Mouse (Mus musculus) olfactory bulb, adult 2 months (tissue): ENCODE measurements around the gene Card19. TPM values are rescaled to one million over a fixed set of nuclear protein-coding genes. Genes with fewer than 3 reads are reported as not detected.

Experiments used
- H3K27ac ChIP-seq: fragments of 200-500 bp; 2 replicates; pipeline ENCODE4 v1.5.1; 2012; ENCODE audit warnings: low read depth, low read length; ENCODE audit not compliant: insufficient read depth
- H3K4me1 ChIP-seq: fragments of 200-500 bp; 2 replicates; pipeline ENCODE4 v1.6.1; 2012; ENCODE audit warnings: low read length; ENCODE audit not compliant: control insufficient read depth, insufficient read depth
- H3K4me3 ChIP-seq: fragments of 200-500 bp; 2 replicates; pipeline ENCODE4 v1.5.1; 2012; ENCODE audit warnings: mild to moderate bottlenecking, low read depth, low read length, moderate library complexity; ENCODE audit not compliant: insufficient read depth
- CTCF ChIP-seq: fragments of 200-500 bp; IDR thresholded peaks from 2 replicates; pipeline ENCODE4 v1.5.1; 2012; ENCODE audit warnings: low read depth, mild to moderate bottlenecking, low read length, moderate library complexity; ENCODE audit not compliant: insufficient read depth
- POLR2A ChIP-seq: fragments of 200-500 bp; IDR thresholded peaks from 2 replicates; pipeline ENCODE4 v1.6.1; 2012; ENCODE audit warnings: mild to moderate bottlenecking, low read depth, low read length, moderate library complexity; ENCODE audit not compliant: insufficient read depth
- WGBS: fragments of 180-500 bp; shearing (Covaris S2); methylation state at CpG from one replicate; pipeline ENCODE4 v1.1.7; 2018; 5-methylcytosine and 5-hydroxymethylcytosine counted together
- polyA plus RNA-seq: library from polyadenylated mRNA; stranded (reverse); fragments of >200 nt; gene quantifications from 2 replicates; pipeline ENCODE4 v1.2.4, GENCODE M21; 2012; ENCODE audit warnings: low replicate concordance; ENCODE audit not compliant: missing spikeins, insufficient read depth, insufficient read length

Card19 gene
- polyA plus RNA-seq, 1 experiment: not detected

DNA sequence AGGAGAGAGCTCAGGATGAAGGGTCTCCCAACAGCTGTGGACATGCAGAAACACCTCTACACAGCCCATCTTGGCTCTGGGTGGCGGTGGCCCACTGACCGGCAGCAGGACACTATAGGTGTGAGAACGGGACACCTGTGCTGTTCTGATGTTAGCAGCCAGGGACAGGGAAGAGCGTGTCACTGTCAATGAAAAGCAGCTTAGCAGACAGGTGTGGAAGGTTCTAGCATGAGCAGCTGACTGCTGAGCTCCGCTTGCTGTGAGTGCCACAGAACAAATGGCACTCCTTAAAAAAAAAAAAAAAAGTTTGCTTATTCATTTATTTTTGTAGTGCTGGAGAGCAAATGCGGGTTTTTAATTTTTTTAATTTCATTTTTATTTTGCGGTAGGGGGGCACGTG lies 21.8 kb upstream of the Card19 start:
- WGBS: 95% methylated on average over 8 of the region's 8 CpGs

DNA sequence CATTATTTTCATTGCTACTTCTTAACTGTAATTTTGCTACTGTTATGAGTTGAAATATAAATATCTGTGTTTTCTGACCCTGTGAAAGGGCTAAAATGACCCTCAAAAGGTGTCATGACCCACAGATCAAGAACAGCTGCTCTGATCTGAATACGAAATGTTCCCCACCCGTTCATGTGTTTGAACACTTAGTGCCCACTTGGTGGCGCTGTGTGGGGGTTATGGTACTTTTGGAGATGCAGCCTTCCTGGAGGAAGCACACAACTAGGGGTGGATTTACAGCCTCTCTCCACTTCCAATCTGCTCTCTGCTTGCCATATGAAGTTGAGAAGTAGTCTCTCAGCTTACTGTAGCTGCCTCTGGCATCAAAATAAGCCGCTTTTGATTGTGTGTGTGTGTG lies 18.9 kb upstream of the Card19 start:
- H3K4me1 ChIP-seq: no peaks in the 10 kb centered on the region
- 96% methylated on average over 4 of the region's 4 CpGs for WGBS
- no peak overlapping the region for H3K27ac ChIP-seq
- no peak overlapping the region for H3K4me3 ChIP-seq
- TF ChIP-seq CTCF: no peak
- TF ChIP-seq POLR2A: no peak

More for the DNA sequence above, 21.8 kb upstream of the Card19 start:
- TF ChIP-seq CTCF: no peak
- no peak for TF ChIP-seq POLR2A
- H3K27ac ChIP-seq: no peak overlapping the region
- peaks cover 11% of the 10 kb centered on the region for H3K4me1 ChIP-seq
- H3K4me3 ChIP-seq: no peak overlapping the region

DNA sequence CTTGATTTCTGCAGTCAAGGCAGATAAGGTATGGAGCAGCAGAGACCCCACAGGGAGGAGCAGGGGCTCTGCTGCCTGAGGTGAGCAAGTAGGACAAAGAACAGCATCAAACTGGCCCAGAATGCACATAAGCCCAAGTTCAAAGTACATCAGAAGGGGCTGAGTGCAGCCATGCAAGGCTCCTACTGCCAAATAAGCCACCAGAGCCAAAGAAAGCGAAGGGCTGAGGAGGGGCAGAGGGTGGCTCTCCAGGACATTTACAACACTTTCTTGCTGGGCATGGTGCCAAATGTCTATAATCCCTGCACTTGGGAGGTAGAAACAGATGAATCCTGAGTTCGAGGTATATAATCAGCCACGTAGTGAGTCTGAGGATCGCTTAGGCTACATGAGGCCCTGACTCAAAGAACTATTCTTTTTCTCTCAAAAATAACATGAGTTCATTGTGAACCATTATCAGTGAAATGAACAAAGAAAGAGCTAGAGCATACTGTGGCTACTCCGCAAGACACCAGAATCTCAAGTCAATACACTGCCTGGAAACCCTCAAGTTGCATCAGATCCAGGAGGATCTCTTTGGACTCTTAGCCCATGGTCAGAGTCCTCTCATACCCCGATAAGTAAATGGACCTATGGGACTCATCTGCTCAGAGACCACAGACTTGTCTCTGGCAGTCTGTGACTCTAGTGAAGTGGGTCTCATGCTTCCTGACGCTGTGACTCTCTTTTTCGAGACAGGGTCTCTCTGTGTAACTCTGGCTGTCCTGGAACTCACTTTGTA lies 18.1 kb upstream of the Card19 start:
- H3K27ac ChIP-seq: no peak overlapping the region
- WGBS: 81% methylated on average over 8 of the region's 8 CpGs
- no peak for TF ChIP-seq CTCF
- no peak for TF ChIP-seq POLR2A
- H3K4me3 ChIP-seq: no peak overlapping the region
- H3K4me1 ChIP-seq: no peaks in the 10 kb centered on the region

DNA sequence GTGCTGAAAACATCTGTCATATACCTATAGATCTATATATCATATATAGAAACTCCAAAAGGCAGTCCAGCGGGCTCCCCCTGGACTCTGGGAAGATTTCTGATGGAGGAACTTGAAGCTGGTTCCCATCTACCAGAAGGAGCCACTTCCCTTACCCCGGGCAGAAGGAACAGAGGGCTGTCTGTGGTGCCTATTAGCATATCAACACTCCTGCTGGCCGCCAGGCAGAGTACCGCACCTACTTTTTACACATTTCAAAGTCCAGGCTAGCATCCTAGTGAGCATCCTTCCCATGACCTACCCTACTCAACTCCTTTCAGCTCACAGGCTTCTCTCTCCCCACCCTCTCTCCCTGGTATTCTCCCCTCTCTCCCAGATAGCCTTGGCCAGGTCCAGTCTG lies 9.8 kb upstream of the Card19 start:
- Histone ChIP-seq H3K27ac (no peak overlapping the region), H3K4me3 (no peak overlapping the region), H3K4me1 (no peaks in the 10 kb centered on the region)
- 67% methylated on average over 4 of the region's 4 CpGs for WGBS
- TF ChIP-seq POLR2A (no peak), CTCF (no peak)

DNA sequence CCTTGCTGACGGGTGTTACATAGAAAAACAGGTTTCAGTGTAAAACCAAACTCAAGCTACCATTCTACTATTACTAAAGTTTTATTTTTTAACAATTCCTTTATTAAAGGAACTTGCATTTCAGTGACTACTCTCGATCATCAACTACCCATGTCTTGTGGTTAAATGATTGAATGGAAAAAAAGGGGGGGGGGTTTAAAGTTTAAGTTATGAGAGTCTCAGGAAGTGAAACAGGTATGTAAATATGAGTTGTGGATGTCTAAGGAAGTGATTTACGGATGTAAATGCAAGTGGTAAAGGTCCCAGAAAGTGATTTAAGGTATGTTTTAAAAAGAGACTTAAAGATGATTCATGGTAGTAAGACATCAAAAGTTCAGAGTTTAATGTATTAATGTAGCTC lies 9.3 kb upstream of the Card19 start:
- TF ChIP-seq POLR2A: no peak
- no peak for TF ChIP-seq CTCF
- Histone ChIP-seq H3K27ac (no peak overlapping the region), H3K4me1 (no peaks in the 10 kb centered on the region)

DNA sequence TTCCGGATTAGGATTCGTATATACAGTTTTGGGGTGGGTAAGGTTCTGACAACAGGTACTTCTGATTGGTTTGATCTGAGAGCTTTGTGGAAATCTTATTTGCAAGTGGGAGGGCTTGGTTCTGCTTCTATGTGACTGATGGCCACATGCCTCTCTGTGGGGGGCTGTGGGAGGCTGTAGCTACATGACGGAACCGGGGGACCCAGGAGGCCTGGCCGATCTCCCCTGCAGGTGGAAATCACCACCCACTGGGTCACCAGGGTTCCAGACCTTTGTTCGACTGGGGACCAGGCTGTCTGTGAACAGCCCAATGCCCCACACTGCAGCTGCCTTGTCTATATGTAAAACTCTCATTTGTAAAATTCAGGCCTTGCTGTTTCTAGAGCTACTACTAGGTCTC lies 8.9 kb upstream of the Card19 start:
- 59% methylated on average over 6 of the region's 6 CpGs for WGBS
- no peaks in the 10 kb centered on the region for H3K4me1 ChIP-seq
- no peak for TF ChIP-seq POLR2A
- TF ChIP-seq CTCF: no peak
- no peak overlapping the region for H3K27ac ChIP-seq
- no peak overlapping the region for H3K4me3 ChIP-seq

More for the DNA sequence above, 9.3 kb upstream of the Card19 start:
- no peak overlapping the region for H3K4me3 ChIP-seq
- 91% methylated on average over 3 of the region's 3 CpGs for WGBS

DNA sequence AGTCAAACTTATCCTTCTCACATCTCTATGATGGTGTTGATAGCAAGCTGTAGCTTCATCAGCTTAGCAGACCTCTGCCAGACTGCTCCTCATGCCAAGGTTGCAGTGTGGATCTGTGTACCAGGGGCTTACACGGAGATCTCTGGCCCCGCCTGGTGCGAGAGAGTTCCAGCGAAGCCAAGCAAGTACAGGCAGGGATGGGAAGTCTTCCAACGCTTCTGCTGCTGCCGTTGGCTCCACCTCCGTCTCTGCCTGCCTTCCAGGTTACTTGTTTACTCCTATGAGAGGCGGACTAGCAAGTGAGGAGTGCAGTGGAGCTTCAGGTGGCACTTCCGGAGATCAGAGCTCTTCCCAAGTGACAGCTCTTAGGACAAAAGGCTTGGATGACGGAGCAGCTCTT lies 8.5 kb upstream of the Card19 start:
- no peak overlapping the region for H3K27ac ChIP-seq
- no peaks in the 10 kb centered on the region for H3K4me1 ChIP-seq
- no peak overlapping the region for H3K4me3 ChIP-seq
- TF ChIP-seq CTCF (no peak), POLR2A (no peak)
- WGBS: 33% methylated on average over 10 of the region's 10 CpGs

DNA sequence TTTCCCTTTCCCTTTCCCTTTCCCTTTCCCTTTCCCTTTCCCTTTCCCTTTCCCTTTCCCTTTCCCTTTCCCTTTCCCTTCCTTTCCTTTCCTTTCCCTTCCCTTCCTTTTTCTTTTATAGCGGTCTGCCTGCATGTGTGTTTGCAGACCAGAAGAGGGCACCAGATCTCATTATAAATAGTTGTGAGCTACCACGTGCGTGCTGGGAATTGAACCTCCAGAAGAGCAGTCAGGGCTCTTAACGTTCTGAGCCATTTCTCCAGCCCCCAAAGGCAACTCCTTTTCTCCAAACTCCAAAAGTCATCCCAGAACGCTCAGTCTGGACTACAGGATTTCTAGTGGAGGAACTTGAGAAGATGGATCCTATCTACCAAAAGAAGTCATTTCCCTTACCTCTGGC lies 5.1 kb upstream of the Card19 start:
- no peak overlapping the region for H3K4me3 ChIP-seq
- H3K27ac ChIP-seq: no peak overlapping the region
- TF ChIP-seq POLR2A (no peak), CTCF (no peak)
- peaks cover 6% of the 10 kb centered on the region for H3K4me1 ChIP-seq
- 45% methylated on average over 5 of the region's 5 CpGs for WGBS

DNA sequence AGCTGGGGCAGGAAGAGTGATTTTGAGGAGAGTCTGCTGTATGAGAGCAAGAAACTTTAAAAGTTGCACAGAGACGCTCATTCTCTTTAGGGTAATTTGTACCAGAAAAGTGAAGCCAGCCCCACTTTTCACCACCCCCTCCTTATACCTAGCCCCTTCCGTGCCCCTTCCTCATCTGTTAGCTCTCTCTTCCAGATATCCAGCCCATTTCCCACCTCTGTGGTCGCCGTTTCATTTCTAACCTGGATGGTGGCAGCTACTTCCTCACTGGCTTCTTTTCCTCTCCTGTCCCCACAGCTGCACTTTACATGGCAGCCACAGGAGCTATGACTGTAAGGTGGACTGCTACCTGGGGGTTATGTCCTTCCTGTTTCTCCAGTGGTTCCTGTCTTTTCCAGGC lies 3.5 kb upstream of the Card19 start:
- Histone ChIP-seq H3K4me1 (peaks cover 8% of the 10 kb centered on the region), H3K4me3 (no peak overlapping the region), H3K27ac (no peak overlapping the region)
- whole genome bisulfite sequencing: 91% methylated on average over 4 of the region's 4 CpGs
- TF ChIP-seq POLR2A: no peak

DNA sequence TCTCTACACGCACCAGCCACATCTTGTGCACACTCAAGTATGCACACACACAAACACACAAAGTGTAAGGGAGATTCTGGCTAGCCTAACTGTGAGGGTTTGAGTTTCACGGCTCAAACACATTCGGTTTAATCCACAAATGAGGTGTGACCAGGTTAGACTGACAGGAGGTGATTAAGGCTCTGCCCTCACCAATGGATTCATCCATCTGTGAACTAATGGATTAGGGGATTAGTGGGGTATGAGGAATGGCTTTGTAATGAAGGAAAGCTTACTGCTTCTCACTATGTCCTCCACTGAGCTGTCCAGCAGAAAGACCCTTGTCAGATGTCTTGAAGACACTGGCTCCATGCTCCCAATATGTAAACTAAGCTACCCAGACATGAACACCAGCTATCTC lies 2.8 kb upstream of the Card19 start:
- TF ChIP-seq POLR2A: no peak
- no peak for TF ChIP-seq CTCF

More for the DNA sequence above, 2.8 kb upstream of the Card19 start:
- Histone ChIP-seq H3K4me1 (peaks cover 13% of the 10 kb centered on the region), H3K27ac (no peak overlapping the region), H3K4me3 (no peak overlapping the region)
- 56% methylated on average over 3 of the region's 3 CpGs for WGBS
